Mouse (Mus musculus) layer of hippocampus, adult 18-20 months (tissue): ENCODE measurements at regions not wholly inside any gene's neighbourhood (a gene's known extent, or its start where the extent isn't known, plus 50 kb on each side); places are given as distances from the start of the nearest gene placed in this dataset.
A peak's percentile ranks its signal among the peaks of the same experiment; 100 is the strongest.
"Not testable (repeated sequence)": the region's sequence is repeated elsewhere in the genome, so short reads cannot be mapped to it uniquely, and the experiment has no call there.

ENCODE experiments used
- DNase-seq, 2 experiments: peaks; one replicate each; pipeline ENCODE4 v3.0.0; 2022; ENCODE audit warnings: low spot score in 2 of 2

DNA sequence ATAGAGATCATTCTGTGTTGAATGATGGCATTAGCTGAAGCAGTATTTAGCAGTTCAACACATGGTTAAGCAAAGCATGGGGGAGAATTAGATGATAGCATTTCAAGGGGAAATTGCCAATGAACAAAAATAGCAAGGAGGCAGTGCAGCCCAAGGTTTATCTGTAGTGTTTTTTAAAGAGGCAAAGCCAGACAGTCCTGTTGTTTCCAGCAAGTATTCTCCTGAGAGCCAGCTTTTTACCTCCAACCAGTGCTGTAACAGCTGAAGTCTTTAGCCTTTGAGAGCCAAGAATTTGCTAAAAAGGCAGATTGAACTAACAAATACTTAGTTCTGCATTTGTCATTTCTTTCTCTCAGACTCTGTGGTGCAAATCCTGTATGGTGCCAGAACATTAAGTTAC, 305.1 kb upstream of the Arx start:
- peak in 1 of 2 experiments; percentile 2 for DNase-seq

DNA sequence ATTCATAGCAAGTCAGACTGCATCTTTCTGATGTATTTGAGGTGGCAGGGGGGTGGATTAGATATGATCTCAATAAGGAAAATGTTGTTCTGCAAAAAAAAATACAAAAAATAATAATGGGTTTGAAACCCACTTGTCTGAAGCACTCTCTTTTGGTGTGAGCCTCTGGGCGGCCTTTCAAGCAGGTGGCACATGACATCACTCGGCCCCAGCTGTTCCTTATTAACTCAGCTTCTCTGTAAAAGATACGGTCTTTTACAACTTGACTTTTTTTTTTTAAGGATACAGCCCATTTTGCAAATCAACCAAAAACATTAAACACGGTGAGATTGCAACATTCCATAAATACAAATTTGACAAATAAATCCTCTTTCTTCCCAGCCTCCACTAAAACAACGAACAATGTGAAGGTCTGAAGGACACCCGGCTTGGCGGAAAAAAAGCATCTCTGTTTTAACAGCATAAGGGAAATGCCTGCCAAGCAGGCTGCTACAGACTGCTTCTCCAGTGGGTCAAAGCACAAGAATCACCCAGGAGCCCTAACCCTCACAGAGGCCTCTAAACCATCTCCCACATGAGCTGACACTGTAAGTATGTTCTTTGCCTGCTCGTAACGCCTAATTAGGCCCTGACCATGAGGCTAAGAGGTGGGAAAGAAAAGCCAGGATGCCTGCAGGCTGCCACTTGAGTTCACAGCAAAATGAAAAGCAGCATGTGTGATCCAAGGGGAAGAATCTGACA, 283.8 kb upstream of the Arx start:
- DNase-seq: no peak

- DNase-seq: peak; percentile 13 to 61
Measured at GRCm38 (mm10) chrX:93006681-93007080, 279.6 kb upstream of the Arx start.

- DNase-seq: no peak
Measured at GRCm38 (mm10) chrX:93011578-93011977, 274.7 kb upstream of the Arx start.

DNA sequence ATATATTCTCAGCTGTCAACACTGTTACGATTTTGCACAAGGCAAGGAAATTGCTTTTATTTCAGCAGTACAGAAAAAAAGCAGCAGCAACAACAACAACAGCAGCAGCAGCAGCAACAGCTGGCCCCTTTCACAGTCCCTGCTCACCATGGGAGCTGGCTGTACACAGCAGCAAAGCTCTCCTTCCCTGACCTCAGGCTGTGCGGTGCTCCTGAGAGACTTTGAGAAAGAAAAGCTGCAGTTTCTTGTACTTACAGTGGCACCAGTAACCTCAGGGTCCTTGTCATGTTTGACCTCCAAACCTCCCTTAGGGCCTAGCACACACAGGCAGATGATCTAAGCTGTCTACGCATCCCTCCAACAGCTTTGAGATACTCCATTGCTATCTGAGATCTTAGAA, 269.9 kb upstream of the Arx start:
- DNase-seq: no peak

DNA sequence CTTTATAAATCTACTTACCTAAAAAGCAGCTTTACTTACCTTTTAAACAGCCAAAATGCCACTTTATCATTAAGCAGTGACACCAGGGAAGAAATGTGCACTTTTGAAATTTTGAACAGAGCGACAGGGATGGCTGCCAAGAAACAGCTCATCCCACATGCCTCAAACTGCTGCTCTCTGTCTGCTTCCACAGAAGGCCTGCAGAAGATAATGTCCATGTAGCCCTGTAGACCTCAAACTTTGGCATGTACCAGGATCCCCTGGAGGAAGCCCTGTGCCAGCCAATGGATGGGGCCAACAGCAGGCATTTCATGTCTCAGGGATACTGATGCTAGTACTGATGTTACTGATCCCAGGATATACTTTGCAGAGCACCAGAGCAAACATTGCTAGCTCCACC, 245.1 kb upstream of the Arx start:
- peak; percentile 18 to 69 for DNase-seq

GRCm38 (mm10) chrX:93042736-93043135, 243.5 kb upstream of the Arx start:
- peak in 1 of 2 experiments; percentile 5 for DNase-seq

DNA sequence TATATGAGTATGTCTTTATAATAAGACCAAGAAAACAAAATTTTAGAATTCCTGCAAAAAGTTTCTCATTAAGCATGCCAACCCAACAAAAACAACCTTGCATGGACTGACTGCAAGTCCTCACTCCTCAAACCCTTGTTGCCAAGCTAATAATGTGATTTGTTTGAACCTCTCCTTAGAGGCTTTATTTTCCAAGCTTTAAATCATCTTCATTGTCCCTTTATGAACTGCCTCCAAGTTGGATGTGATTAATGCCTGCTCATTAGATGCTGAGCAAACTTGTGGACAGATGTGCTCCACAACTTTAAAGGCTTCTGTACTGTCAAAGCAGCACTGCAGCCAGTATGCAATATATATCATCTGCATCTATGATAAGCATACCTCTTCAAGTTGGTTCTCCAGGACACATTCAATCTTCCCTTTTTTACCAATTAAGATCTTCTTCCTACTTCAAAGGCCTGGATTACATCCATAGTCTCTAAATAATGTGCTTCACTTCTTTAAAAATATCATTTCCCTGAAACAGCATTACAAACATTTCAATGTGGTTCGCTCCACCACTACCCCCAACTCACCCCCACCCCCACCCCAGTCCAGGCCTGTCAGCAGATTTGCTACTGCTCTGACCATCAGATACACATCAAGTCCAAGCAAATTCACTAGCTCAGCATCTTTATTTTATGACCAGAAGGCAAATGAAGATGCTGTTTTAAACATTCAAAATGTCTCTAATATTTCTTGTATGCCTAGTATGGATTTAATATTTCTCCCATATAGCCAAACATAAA, 237.1 kb upstream of the Arx start:
- DNase-seq: no peak

DNA sequence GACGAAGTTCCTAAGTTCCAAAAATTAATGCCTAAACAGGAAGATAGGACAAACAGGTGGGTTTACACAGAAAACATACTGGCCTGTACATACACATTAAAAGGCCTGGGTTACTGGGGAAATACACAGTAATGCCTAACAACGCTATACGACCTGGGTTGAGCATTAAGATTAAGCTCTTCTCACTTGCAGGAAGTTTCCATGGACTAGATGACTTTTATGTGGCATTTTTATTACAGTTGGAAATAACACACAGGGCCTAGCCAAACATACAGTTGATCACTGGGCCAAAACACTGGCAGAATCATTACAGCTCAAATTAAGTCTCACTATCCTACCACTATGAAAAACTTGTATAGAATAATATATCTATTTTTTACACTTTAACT, 236.5 kb upstream of the Arx start:
- DNase-seq: no peak

GRCm38 (mm10) chrX:93059533-93059932, 226.7 kb upstream of the Arx start:
- DNase-seq: no peak

DNA sequence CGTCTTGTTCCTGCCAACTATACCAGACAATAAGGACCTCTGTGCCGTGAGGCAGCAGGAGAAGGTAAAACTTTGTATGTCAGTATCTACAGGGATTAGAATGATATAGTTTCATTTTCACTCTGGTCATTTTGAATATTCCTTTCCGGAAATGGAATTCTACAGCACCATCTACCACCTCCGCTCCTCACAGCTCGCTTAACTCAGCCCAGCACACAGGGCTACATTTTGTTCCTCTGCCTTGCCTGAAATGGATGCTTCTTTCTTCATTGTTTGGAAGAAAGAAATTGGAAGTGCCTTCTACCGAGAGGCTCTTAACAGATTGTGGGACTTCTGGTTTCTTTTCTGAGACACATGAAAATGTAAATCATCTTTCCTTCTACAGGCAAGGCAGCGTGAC, 217.4 kb upstream of the Arx start:
- peak in 1 of 2 experiments; percentile 7 for DNase-seq

GRCm38 (mm10) chrX:93069569-93070289, 216.5 kb upstream of the Arx start:
- DNase-seq: peak; percentile 19 to 73

DNA sequence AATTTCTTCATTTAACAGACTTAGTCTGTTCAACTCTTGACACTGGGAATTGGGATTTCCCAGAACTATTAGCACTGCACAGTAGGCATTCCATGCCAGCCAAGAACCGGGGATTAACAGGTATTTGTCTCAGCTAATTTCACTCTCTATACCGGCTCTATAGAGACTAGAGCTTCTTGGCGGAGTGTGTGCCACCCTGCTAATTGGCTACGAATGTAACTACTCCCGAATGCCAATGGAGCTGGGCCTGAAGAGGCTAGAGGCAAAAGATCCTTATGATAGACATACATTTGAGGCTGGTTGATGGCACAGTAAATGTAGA, 216.0 kb upstream of the Arx start:
- DNase-seq: peak in 1 of 2 experiments; percentile 1

DNA sequence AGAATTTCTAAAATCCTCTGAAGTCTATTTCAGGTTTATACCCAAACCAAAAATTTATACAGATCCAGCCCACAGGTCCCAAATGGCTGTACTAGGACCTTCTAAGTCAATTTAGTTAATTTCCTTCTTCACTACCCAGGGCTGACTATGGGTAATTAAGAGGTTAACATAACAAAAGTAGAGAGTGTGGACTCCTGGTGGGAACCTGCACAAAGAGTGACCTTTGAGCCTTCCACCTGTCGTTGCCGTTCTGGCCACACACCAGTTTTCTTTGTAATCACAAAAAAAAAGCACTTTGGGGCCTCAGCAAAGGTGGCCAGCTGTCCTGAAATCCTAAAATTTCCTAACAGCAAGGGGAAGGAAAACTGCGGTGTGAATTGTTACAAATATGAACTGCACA, 197.3 kb upstream of the Arx start:
- DNase-seq: no peak

GRCm38 (mm10) chrX:93097551-93097950, 188.7 kb upstream of the Arx start:
- no peak for DNase-seq

GRCm38 (mm10) chrX:93107930-93108567, 178.2 kb upstream of the Arx start:
- DNase-seq: no peak

- DNase-seq: not testable (repeated sequence)
Measured at GRCm38 (mm10) chrX:93154367-93154766, 131.9 kb upstream of the Arx start.

DNA sequence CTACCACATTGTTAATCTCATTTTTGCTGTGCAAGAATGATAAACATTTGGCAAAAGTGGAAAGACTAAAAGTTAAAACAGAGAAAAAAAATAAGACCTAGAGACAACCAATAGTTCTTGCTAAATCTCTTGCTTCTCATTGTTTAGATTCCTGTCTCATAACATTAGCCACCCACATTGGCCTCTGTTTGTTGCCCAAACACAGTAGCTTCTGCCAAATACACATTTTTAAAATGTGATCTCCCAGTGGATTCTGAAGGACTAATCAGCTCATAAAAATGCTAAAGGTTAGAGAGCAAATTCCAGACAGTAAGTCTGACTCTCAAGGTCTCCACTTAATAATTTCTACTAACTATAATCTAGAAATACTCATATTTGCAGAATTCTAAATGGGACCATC, 127.1 kb upstream of the Arx start:
- DNase-seq: no peak

- DNase-seq: no peak
Measured at GRCm38 (mm10) chrX:93160956-93161355, 125.3 kb upstream of the Arx start.
